Mouse (Mus musculus) bone marrow, adult 2 months (tissue): Measurements from ENCODE around the gene Pcsk2.

ENCODE experiments used
- CTCF ChIP-seq: fragments of 200-500 bp; IDR thresholded peaks from 2 replicates; pipeline ENCODE4 v1.5.1; 2011; ENCODE audit warnings: low read length, control low read depth; ENCODE audit not compliant: control insufficient read depth, insufficient read depth
- POLR2A ChIP-seq: fragments of 200-500 bp; IDR thresholded peaks from 2 replicates; pipeline ENCODE4 v1.6.1; 2011; ENCODE audit warnings: low read depth, mild to moderate bottlenecking, control low read depth, low read length, borderline replicate concordance; ENCODE audit not compliant: control insufficient read depth

DNA sequence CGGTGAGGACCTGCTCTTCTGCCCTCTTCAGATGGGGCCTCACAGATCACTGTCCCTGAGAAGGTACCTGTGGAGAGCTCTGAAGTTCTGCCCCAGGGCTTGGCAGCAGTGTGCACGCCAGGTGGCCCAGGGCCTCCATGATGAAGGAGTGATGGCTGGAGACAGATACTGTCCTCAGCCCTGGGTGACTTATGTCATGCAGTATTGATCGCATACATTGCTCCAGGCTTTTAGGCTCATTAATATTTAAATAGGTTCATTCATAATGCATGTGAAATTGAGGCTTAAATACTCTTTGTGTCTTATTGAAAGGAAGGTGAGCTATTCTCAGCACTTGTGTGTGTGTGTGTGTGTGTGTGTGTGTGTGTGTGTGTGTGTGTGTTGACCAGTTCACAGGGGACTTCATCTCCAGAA, 157.0 kb downstream of the Pcsk2 start:
- no peak for TF ChIP-seq CTCF
- TF ChIP-seq POLR2A, result no peak
